Mouse (Mus musculus) ZHBTc4 (cell line): ENCODE data around the gene Padi3.
A peak's percentile ranks its signal among the peaks of the same experiment; 100 is the strongest.

Source experiments
- DNase-seq: peaks from one replicate; pipeline ENCODE4 v3.0.0-alpha.2; 2011; ENCODE audit warnings: low read depth, low spot score

Padi3 gene

GRCm38 (mm10) chr4:140810458-140811260 is at the start of gene Padi3:
Gene Padi3, minus strand, starts transcription at chr4:140810648.
- peak; percentile 51 for DNase-seq

GRCm38 (mm10) chr4:140859291-140859690 is 48.8 kb upstream of the Padi3 start:
- DNase-seq: no peak

GRCm38 (mm10) chr4:140857813-140858212 is 47.4 kb upstream of the Padi3 start:
- DNase-seq: no peak

GRCm38 (mm10) chr4:140857041-140857440 is 46.6 kb upstream of the Padi3 start:
- no peak for DNase-seq

- DNase-seq: no peak
Measured at GRCm38 (mm10) chr4:140855151-140855550, 44.7 kb upstream of the Padi3 start.

GRCm38 (mm10) chr4:140854455-140854864 is 44.0 kb upstream of the Padi3 start:
- DNase-seq: no peak

GRCm38 (mm10) chr4:140853626-140854025 is 43.2 kb upstream of the Padi3 start:
- no peak for DNase-seq

- DNase-seq: no peak
Measured at GRCm38 (mm10) chr4:140849310-140849709, 38.9 kb upstream of the Padi3 start.

- no peak for DNase-seq
Measured at GRCm38 (mm10) chr4:140845666-140846065, 35.2 kb upstream of the Padi3 start, which contains the start of gene Padi1. Gene Padi1, minus strand, starts transcription at chr4:140845778.

- no peak for DNase-seq
Measured at GRCm38 (mm10) chr4:140844991-140845390, 34.5 kb upstream of the Padi3 start.

- no peak for DNase-seq
Measured at GRCm38 (mm10) chr4:140843670-140844280, 33.3 kb upstream of the Padi3 start.

- no peak for DNase-seq
Measured at GRCm38 (mm10) chr4:140842909-140843308, 32.5 kb upstream of the Padi3 start.

- DNase-seq: peak; percentile 92
Measured at GRCm38 (mm10) chr4:140837879-140838278, 27.4 kb upstream of the Padi3 start.

- DNase-seq: no peak
Measured at GRCm38 (mm10) chr4:140836208-140836866, 25.9 kb upstream of the Padi3 start.

- DNase-seq: peak; percentile 91
Measured at GRCm38 (mm10) chr4:140835682-140836081, 25.2 kb upstream of the Padi3 start.

- no peak for DNase-seq
Measured at GRCm38 (mm10) chr4:140834327-140834934, 24.0 kb upstream of the Padi3 start.

GRCm38 (mm10) chr4:140832821-140833220 is 22.4 kb upstream of the Padi3 start:
- no peak for DNase-seq

GRCm38 (mm10) chr4:140831808-140832207 is 21.4 kb upstream of the Padi3 start:
- no peak for DNase-seq

GRCm38 (mm10) chr4:140827237-140827636 is 16.8 kb upstream of the Padi3 start:
- no peak for DNase-seq

- no peak for DNase-seq
Measured at GRCm38 (mm10) chr4:140825942-140826341, 15.5 kb upstream of the Padi3 start.

GRCm38 (mm10) chr4:140821988-140822387 is 11.5 kb upstream of the Padi3 start:
- DNase-seq: no peak

GRCm38 (mm10) chr4:140817413-140817812 is 7.0 kb upstream of the Padi3 start:
- DNase-seq: no peak
